Comparison of ENCODE assay signal across 29 mouse cellular contexts in genomic region chr4:56953235-56953634, GRCm38 (mm10). TPM values are rescaled to one million over a fixed set of nuclear protein-coding genes. Genes with fewer than 3 reads are reported as not detected.
A peak's percentile ranks its signal among the peaks of the same experiment; 100 is the strongest.
DNase-seq lines count a peak whose midpoint lies in the region; ATAC-seq and TF ChIP-seq lines count a peak whose summit lies in the region.
"Had no signal": no experiment of that assay in that cellular context is flagged by ENCODE, and none has a peak within 500 bp of the region (broad histone marks: within the 10 kb centered on the region; RNA-seq: fewer than 3 reads in every experiment).

No protein-coding gene starts in this region.

- no peaks in the 10 kb centered on the region for H3K4me1 ChIP-seq in intestine, postnatal 0 days (replicated peaks; ENCODE audit: control insufficient read depth, insufficient read depth, low read length)
- no peaks in the 10 kb centered on the region for H3K4me1 ChIP-seq in intestine, embryonic 16.5 days (ENCODE audit: control insufficient read depth, insufficient read depth, low read length)
- peaks cover 12% of the 10 kb centered on the region; the same call in 1 of the 2 replicates for H3K4me1 ChIP-seq in small intestine, adult 2 months (ENCODE audit: control insufficient read depth, insufficient read depth, insufficient read length, low read length)
- H3K4me1 ChIP-seq: embryonic facial prominence, embryonic 12.5 days; embryonic facial prominence, embryonic 15.5 days; forebrain, embryonic 12.5 days; forebrain, embryonic 15.5 days; hindbrain, embryonic 12.5 days; hindbrain, embryonic 15.5 days had no signal

- no peaks in the 10 kb centered on the region for H3K27me3 ChIP-seq in intestine, postnatal 0 days (replicated peaks; ENCODE audit: control insufficient read depth, insufficient read depth, low read length)
- H3K27me3 ChIP-seq in intestine, embryonic 16.5 days (replicated peaks; ENCODE audit: control insufficient read depth, insufficient read depth, low read length) = no peaks in the 10 kb centered on the region
- no peaks in the 10 kb centered on the region for H3K27me3 ChIP-seq in small intestine, adult 2 months (ENCODE audit: control insufficient read depth, insufficient read depth, low read length)
- H3K27me3 ChIP-seq: embryonic facial prominence, embryonic 12.5 days; embryonic facial prominence, embryonic 15.5 days; forebrain, embryonic 12.5 days; forebrain, embryonic 15.5 days; heart, embryonic 13.5 days; hindbrain, embryonic 12.5 days; hindbrain, embryonic 15.5 days had no signal

- H3K4me3 ChIP-seq in intestine, postnatal 0 days (ENCODE audit: low read depth, low read length) = no peak overlapping the region
- H3K4me3 ChIP-seq in intestine, embryonic 16.5 days (ENCODE audit: low read length) = no peak overlapping the region
- H3K4me3 ChIP-seq in small intestine, adult 2 months (ENCODE audit: low read depth, low read length) = no peak overlapping the region
- H3K4me3 ChIP-seq: embryonic facial prominence, embryonic 12.5 days; embryonic facial prominence, embryonic 15.5 days; forebrain, embryonic 12.5 days; forebrain, embryonic 15.5 days; heart, adult 2 months; heart, embryonic 10.5 days; heart, embryonic 13.5 days; hindbrain, embryonic 12.5 days; hindbrain, embryonic 15.5 days had no signal

- no peaks in the 10 kb centered on the region for H3K9me3 ChIP-seq in intestine, postnatal 0 days (ENCODE audit: control insufficient read depth)
- H3K9me3 ChIP-seq in intestine, embryonic 16.5 days (ENCODE audit: control insufficient read depth, low read length) = no peaks in the 10 kb centered on the region
- H3K9me3 ChIP-seq: embryonic facial prominence, embryonic 12.5 days; embryonic facial prominence, embryonic 15.5 days; forebrain, embryonic 12.5 days; forebrain, embryonic 15.5 days; heart, embryonic 10.5 days; heart, embryonic 13.5 days; hindbrain, embryonic 12.5 days; hindbrain, embryonic 15.5 days had no signal

- WGBS in intestine, postnatal 0 days = 52% methylated on average over 6 of the region's 6 CpGs
- 63% methylated on average over 6 of the region's 6 CpGs for WGBS in intestine, embryonic 16.5 days
- 68% methylated on average over 6 of the region's 6 CpGs for whole genome bisulfite sequencing in small intestine, adult 2 months

- no peak overlapping the region for H3K9ac ChIP-seq in intestine, postnatal 0 days (ENCODE audit: low read depth, low read length)
- H3K9ac ChIP-seq in intestine, embryonic 16.5 days (ENCODE audit: low read depth, low read length) = no peak overlapping the region
- H3K9ac ChIP-seq: embryonic facial prominence, embryonic 12.5 days; embryonic facial prominence, embryonic 15.5 days; forebrain, embryonic 12.5 days; forebrain, embryonic 15.5 days; heart, embryonic 13.5 days; hindbrain, embryonic 12.5 days; hindbrain, embryonic 15.5 days had no signal

- H3K27ac ChIP-seq in intestine, postnatal 0 days (ENCODE audit: low read depth, low read length) = no peak overlapping the region; the same call in 1 of the 2 replicates
- no peak overlapping the region for H3K27ac ChIP-seq in intestine, embryonic 16.5 days (ENCODE audit: low read length)
- H3K27ac ChIP-seq in small intestine, adult 2 months (ENCODE audit: insufficient read depth, low read depth, low read length) = peak overlapping the region; percentile 37; the same call in 1 of the 2 replicates
- H3K27ac ChIP-seq: embryonic facial prominence, embryonic 12.5 days; embryonic facial prominence, embryonic 15.5 days; forebrain, embryonic 12.5 days; forebrain, embryonic 15.5 days; heart, adult 2 months; heart, embryonic 10.5 days; heart, embryonic 13.5 days; hindbrain, embryonic 12.5 days; hindbrain, embryonic 15.5 days had no signal

- no peak for TF ChIP-seq POLR2A in small intestine, adult 2 months (IDR thresholded peaks at IDR 0.05; ENCODE audit: low read depth, low read length)

- DNase-seq in ES-CJ7 (ENCODE audit: low read depth, low spot score) (peak; percentile 54), ZHBTc4 (ENCODE audit: low read depth, low spot score) (peak; percentile 68)
- no peak for DNase-seq in thymus, postnatal 25 days
- no peak for DNase-seq in spleen, postnatal 10 days (ENCODE audit: low spot score in 2 of 2)
- DNase-seq: adrenal gland, adult 8-10 months; adrenal gland, postnatal 36 days; cerebellum, adult 11 months; cerebellum, adult 2 months; cerebellum, adult 9-11 months; cerebellum, postnatal 25 days; gastrocnemius, postnatal 25 days; heart, adult 2 months; kidney, adult 18-20 months had no signal

- peak; percentile 56 for ATAC-seq in intestine, postnatal 0 days
- ATAC-seq in intestine, embryonic 16.5 days = no peak
- ATAC-seq in erythroid progenitor cell, adult 5-6 weeks (replicated peaks; ENCODE audit: low FRiP score, poor library complexity, severe bottlenecking) = no peak
- ATAC-seq: CD4-positive, CD25-positive, alpha-beta regulatory T cell, adult 4 months; forebrain, embryonic 15.5 days had no signal

- no peak for TF ChIP-seq CTCF in intestine, postnatal 0 days (IDR thresholded peaks at IDR 0.05; ENCODE audit: low read depth)
- no peak for TF ChIP-seq CTCF in small intestine, adult 2 months (IDR thresholded peaks at IDR 0.05; ENCODE audit: extremely low read depth, insufficient read length, insufficient replicate concordance, low read depth, low read length)

- no peaks in the 10 kb centered on the region for H3K36me3 ChIP-seq in intestine, postnatal 0 days (ENCODE audit: control insufficient read depth, insufficient read depth)
- no peaks in the 10 kb centered on the region for H3K36me3 ChIP-seq in intestine, embryonic 16.5 days (ENCODE audit: control insufficient read depth, insufficient read depth, low read length)
- H3K36me3 ChIP-seq in small intestine, adult 2 months (ENCODE audit: control insufficient read depth, insufficient read depth, low read length) = no peaks in the 10 kb centered on the region
- H3K36me3 ChIP-seq: embryonic facial prominence, embryonic 12.5 days; embryonic facial prominence, embryonic 15.5 days; forebrain, embryonic 12.5 days; forebrain, embryonic 15.5 days; heart, embryonic 10.5 days; heart, embryonic 13.5 days; hindbrain, embryonic 12.5 days; hindbrain, embryonic 15.5 days had no signal

- H3K4me2 ChIP-seq in intestine, postnatal 0 days (replicated peaks; ENCODE audit: low read depth) = no peak overlapping the region
- H3K4me2 ChIP-seq in intestine, embryonic 16.5 days (ENCODE audit: low read depth, low read length) = no peak overlapping the region
- H3K4me2 ChIP-seq: embryonic facial prominence, embryonic 12.5 days; embryonic facial prominence, embryonic 15.5 days; forebrain, embryonic 12.5 days; forebrain, embryonic 15.5 days; heart, embryonic 13.5 days; hindbrain, embryonic 12.5 days; hindbrain, embryonic 15.5 days had no signal

RNA-seq across cellular contexts. Expression of gene Tmem245, which starts 6.0 kb away (rescaled TPM):
- 3.3 and 3.6 TPM in 2 replicates for polyA plus RNA-seq in intestine, postnatal 0 days (2015; fragmentation: Nextera tagmentation; extraction: Ambion mirVana)
- polyA plus RNA-seq in intestine, embryonic 16.5 days (2015; fragmentation: Nextera tagmentation; extraction: Ambion mirVana) = 6.3 and 6.7 TPM in 2 replicates
- 3.7 and 8.3 TPM in 2 replicates for polyA plus RNA-seq in small intestine, adult 2 months (2012; rRNA removed)
- total RNA-seq in erythroid progenitor cell, adult 5-6 weeks (2015; ENCODE audit: low replicate concordance) = 5.4 and 7.5 TPM in 2 replicates
- total RNA-seq in erythroid progenitor cell, adult 5-6 weeks (2017; ENCODE audit: low replicate concordance) = 0.68 and 3.2 TPM in 2 replicates

RNA-seq across cellular contexts. Expression of gene Frrs1l, which starts 37.0 kb away (rescaled TPM):
- 0.18 TPM in 2 replicates for polyA plus RNA-seq in intestine, postnatal 0 days (2015; fragmentation: Nextera tagmentation; extraction: Ambion mirVana)
- 0.39 and 0.43 TPM in 2 replicates for polyA plus RNA-seq in intestine, embryonic 16.5 days (2015; fragmentation: Nextera tagmentation; extraction: Ambion mirVana)
- 0.01 and 0.05 TPM in 2 replicates for polyA plus RNA-seq in small intestine, adult 2 months (2012; rRNA removed)
- total RNA-seq in erythroid progenitor cell, adult 5-6 weeks (2015; ENCODE audit: low replicate concordance) = not detected in 2 replicates
- not detected in 2 replicates for total RNA-seq in erythroid progenitor cell, adult 5-6 weeks (2017; ENCODE audit: low replicate concordance)
- total RNA-seq: common myeloid progenitor, adult 5-6 weeks; gastrocnemius, postnatal 25 days; hematopoietic stem cell, adult 5-6 weeks had no signal
- polyA plus RNA-seq: CD4-positive, CD25-positive, alpha-beta regulatory T cell, adult 4 months; gonadal fat pad, adult 2 months had no signal

Comparison
In these comparisons a context has a peak if more than half of its experiments do, and no peak if none do; other contexts are left out.
1. DNase-seq: peak in ES-CJ7 (single experiment) and ZHBTc4 (single experiment); none in thymus, postnatal 25 days (single experiment) and spleen, postnatal 10 days (0 of 2).